Mouse (Mus musculus): ENCODE measurements around the gene Mex3b. TPM values are rescaled to one million over a fixed set of nuclear protein-coding genes. Genes with fewer than 3 reads are reported as not detected.

Gene Mex3b
- polyA plus RNA-seq (2015; fragmentation: Nextera tagmentation; extraction: Ambion mirVana), result 11.4 and 13.9 TPM in 2 replicates

DNA sequence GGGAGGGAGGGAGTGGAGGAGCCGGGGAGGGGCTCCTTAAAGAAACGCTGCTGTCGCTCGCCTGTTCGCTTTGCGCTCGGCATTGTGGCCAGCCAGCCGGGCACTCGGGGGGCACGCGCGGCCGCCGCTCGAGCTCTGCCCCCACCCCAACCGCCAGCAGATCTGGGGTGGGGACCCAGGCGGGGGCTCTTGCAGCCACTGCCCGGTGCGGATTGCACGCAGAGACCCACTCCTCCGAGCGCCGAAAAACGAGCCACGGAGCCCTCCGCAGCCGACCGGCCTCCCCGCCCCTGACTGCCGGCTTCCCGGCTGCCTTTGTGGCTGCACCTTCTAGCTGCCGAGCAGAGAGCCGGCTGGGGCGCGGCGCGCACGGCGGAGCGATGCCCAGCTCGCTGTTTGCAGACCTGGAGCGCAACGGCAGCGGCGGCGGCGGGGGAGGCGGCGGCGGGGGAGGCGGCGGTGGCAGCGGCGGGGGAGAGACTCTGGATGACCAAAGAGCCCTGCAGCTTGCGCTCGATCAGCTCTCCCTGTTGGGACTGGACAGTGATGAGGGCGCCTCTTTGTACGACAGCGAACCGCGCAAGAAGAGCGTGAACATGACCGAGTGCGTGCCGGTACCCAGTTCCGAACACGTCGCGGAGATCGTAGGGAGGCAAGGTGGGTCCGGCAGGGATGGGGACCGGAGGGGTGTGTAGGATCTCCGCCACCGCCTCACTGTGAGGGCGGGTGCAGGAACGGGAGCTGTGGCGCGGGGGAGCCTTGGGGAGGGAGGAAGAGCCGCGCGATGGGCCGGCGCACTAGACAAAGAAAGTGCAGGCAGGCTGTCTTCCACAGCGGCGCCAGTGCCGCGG is at the start of gene Mex3b:
Gene Mex3b (plus strand): TSS at position 63 of the 851 bp plus-strand sequence.

Other genes starting within 250 kb of the Mex3b start
- gene Saxo2, start 218.8 kb upstream of the Mex3b start, polyA plus RNA-seq (2015; fragmentation: Nextera tagmentation; extraction: Ambion mirVana), result 47.2 and 51.9 TPM in 2 replicates
- gene Efl1, start 218.7 kb upstream of the Mex3b start, polyA plus RNA-seq (2015; fragmentation: Nextera tagmentation; extraction: Ambion mirVana), result 19.8 and 20.0 TPM in 2 replicates

Measured in neural tube, postnatal 0 days (tissue).